Mouse (Mus musculus) thymus, adult 2 months (tissue): Measurements from ENCODE around the gene Ppm1f.

Source experiments
- CTCF ChIP-seq: fragments of 200-500 bp; IDR thresholded peaks from 2 replicates; pipeline ENCODE4 v1.5.1; 2012; ENCODE audit warnings: mild to moderate bottlenecking, control low read depth, low read length, moderate library complexity, borderline replicate concordance; ENCODE audit not compliant: control insufficient read depth, poor library complexity, insufficient read depth; ENCODE audit errors: extremely low read depth
- POLR2A ChIP-seq: fragments of 200-500 bp; IDR thresholded peaks from 2 replicates; pipeline ENCODE4 v1.6.1; 2012; ENCODE audit warnings: mild to moderate bottlenecking, low read length, control low read depth, moderate library complexity; ENCODE audit not compliant: control insufficient read depth, poor library complexity, insufficient read depth; ENCODE audit errors: extremely low read depth

DNA sequence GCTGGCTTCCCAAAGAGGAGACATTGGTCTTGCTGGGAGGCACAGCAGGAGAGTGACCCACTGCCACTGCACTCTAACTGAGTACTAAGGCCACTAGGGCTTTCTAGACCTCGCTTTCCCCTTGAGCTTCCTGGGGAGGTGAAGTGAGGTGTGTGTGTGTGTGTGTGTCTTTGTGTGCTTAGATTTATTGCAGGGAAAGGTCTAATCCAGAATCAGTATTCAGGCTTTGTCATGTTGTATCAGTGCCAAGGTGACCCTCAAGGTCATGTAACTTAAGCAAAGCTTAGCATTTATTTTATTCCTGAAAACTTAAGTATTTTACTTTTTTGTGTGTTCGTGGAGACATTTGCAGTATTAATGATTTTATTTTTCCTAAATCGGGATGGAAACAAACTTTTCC is 28.2 kb downstream of the Ppm1f start:
- no peak for TF ChIP-seq POLR2A
- TF ChIP-seq CTCF = no peak
